Mouse (Mus musculus) lung, postnatal 4 days (tissue): ENCODE measurements around the gene Ldhc.

Experiments
- DNase-seq, 2 experiments: peaks; one replicate each; pipeline ENCODE4 v3.0.0; 2021

Gene Ldhc

DNA sequence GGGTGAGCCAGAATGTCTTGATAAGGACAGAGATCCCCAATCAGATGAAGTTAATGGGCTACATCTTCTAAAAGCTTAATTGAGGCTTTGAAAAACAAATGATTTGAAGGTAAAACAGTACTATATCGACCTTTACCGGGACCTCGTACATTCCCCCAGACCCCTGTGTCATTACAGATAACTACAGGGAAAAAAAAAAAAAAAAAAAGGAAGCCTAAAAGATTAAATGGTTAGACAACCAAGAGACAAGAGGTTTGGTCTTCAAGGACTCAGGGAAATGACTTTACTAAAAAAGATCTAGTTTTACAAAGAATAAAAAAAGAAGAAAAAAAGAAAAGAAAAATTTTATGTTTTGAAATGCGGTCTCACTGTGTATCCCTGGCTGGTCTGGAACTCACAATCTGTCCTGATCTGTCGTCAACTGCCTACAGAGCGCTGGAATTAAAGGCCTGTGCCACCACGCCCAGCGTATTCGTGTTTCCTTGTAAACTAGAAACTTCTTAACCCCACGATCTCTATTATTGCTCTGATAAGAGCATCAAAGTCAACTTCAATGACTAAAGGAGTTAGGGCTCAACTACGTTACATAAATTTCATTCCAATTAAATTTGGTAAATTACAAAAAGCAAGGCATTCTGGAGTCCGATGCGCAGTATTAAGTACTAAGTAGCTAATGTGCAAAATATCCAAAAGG lies 57.8 kb downstream of the Ldhc start:
- no peak for DNase-seq

DNA sequence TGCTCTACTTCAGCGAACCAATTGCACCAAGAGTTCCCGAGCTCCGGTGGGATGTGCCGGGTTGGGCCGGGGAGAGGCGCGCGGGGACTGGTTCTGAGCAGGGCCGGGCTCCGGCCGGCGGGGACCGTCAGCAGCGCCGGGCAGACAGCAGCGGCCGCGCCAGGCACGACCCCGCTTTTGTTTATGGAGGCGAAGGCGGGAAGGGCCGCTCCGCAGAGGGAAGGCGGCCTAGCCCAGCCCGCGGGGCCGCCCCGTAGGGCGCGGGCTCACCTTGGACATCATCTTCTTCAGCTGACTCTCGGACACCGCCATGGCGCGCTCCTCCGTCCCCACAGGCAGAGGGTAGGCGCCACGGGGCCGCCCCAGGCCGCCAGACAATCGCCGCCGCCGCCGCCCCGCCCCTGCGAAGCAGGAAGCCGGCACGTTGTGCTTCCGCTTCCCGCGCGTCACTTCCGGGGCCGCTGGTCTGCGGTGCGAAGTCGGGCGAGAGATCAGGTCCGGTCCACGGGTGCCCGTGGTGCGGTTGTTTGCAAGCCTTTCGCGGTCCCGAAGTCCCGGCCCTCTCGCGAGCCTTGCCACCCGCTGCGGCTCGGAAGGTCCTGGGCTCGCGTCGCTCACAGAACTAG lies 58.7 kb downstream of the Ldhc start, which contains the start of gene Tsg101:
Tsg101 (minus strand) TSS at position 419 of the 626 bp plus-strand sequence.
- DNase-seq, result peak; percentile 94 to 95

DNA sequence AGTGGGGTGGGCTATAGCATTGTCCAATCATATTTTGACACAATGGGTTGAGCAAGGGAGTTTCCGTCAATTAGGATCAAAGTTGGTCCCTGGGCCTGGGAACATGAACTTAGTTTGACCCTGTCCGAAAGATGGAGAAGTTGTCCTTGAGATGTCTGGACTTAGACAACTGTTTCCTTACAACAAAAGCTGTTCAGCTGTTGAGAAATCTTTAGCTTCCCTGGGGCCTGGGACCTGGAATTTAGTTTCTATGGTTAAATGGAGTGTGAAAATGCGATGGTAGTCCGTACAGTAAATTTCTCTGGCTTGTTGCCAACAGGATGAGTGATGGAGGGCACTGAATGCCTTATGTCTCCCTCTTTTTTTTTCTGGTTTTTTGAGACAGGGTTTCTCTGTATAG lies 61.1 kb downstream of the Ldhc start:
- DNase-seq, result no peak
